Mouse (Mus musculus) embryo, embryonic 10 days (tissue): ENCODE results near the gene Nifk.

ENCODE experiments used
- DNase-seq: peaks from one replicate; pipeline ENCODE4 v3.0.0-alpha.2; 2015; ENCODE audit warnings: low spot score

Nifk gene

GRCm38 (mm10) chr1:118321661-118322201, at the start of gene Nifk:
TSS of gene Nifk (plus strand) at chr1:118321839.
- DNase-seq: peak; percentile 98

GRCm38 (mm10) chr1:118275139-118275538, 46.5 kb upstream of the Nifk start:
- DNase-seq: peak; percentile 61

- no peak for DNase-seq
Observed at GRCm38 (mm10) chr1:118292291-118292690, 29.3 kb upstream of the Nifk start.

- DNase-seq: no peak
Observed at GRCm38 (mm10) chr1:118294192-118294591, 27.4 kb upstream of the Nifk start.

- no peak for DNase-seq
Observed at GRCm38 (mm10) chr1:118294826-118295225, 26.8 kb upstream of the Nifk start.

- DNase-seq: no peak
Observed at GRCm38 (mm10) chr1:118296673-118297072, 25.0 kb upstream of the Nifk start.

- DNase-seq: no peak
Observed at GRCm38 (mm10) chr1:118297719-118298118, 23.9 kb upstream of the Nifk start.

- DNase-seq: peak; percentile 92
Observed at GRCm38 (mm10) chr1:118310780-118311621, 10.6 kb upstream of the Nifk start.

GRCm38 (mm10) chr1:118311622-118312326, 9.9 kb upstream of the Nifk start, which contains the start of gene Tsn:
TSS of gene Tsn (minus strand) at chr1:118311739.
- no peak for DNase-seq

- peak; percentile 37 for DNase-seq
Observed at GRCm38 (mm10) chr1:118320696-118321095, 943 bp upstream of the Nifk start.

GRCm38 (mm10) chr1:118334749-118335713, 13.4 kb downstream of the Nifk start:
- DNase-seq: no peak

GRCm38 (mm10) chr1:118335847-118336246, 14.2 kb downstream of the Nifk start:
- no peak for DNase-seq

GRCm38 (mm10) chr1:118337921-118338320, 16.3 kb downstream of the Nifk start:
- no peak for DNase-seq

GRCm38 (mm10) chr1:118343649-118344435, 22.2 kb downstream of the Nifk start:
- peak; percentile 35 for DNase-seq

GRCm38 (mm10) chr1:118349922-118350321, 28.3 kb downstream of the Nifk start:
- DNase-seq: no peak

GRCm38 (mm10) chr1:118359071-118359761, 37.6 kb downstream of the Nifk start:
- DNase-seq: no peak

GRCm38 (mm10) chr1:118367970-118368369, 46.3 kb downstream of the Nifk start:
- no peak for DNase-seq

GRCm38 (mm10) chr1:118368721-118369461, 47.3 kb downstream of the Nifk start:
- DNase-seq: no peak

GRCm38 (mm10) chr1:118377784-118378183, 56.1 kb downstream of the Nifk start:
- DNase-seq: no peak
